Mouse (Mus musculus) urinary bladder, postnatal 14 days (tissue): ENCODE results near the gene Bsn.

Source experiments
- DNase-seq: peaks from one replicate; pipeline ENCODE4 v3.0.0; 2021; ENCODE audit warnings: low spot score

Bsn gene

GRCm38 (mm10) chr9:108053665-108054225, 136.4 kb downstream of the Bsn start:
- no peak for DNase-seq

GRCm38 (mm10) chr9:108052885-108053664, 137.1 kb downstream of the Bsn start, which contains the start of gene Amigo3:
Gene Amigo3, plus strand, starts transcription at chr9:108053159.
- DNase-seq, result peak; percentile 98

- no peak for DNase-seq
Measured at GRCm38 (mm10) chr9:108052411-108052810, 137.8 kb downstream of the Bsn start.

GRCm38 (mm10) chr9:108051931-108052220, 138.3 kb downstream of the Bsn start:
- no peak for DNase-seq

GRCm38 (mm10) chr9:108051184-108051930, 138.8 kb downstream of the Bsn start:
- no peak for DNase-seq

GRCm38 (mm10) chr9:108049561-108050251, 140.5 kb downstream of the Bsn start:
- no peak for DNase-seq

GRCm38 (mm10) chr9:108049016-108049455, 141.1 kb downstream of the Bsn start, which contains the start of gene Gmppb:
Gene Gmppb, plus strand, starts transcription at chr9:108049242.
- peak; percentile 97 for DNase-seq

GRCm38 (mm10) chr9:108048566-108048955, 141.6 kb downstream of the Bsn start:
- DNase-seq, result no peak

- DNase-seq, result no peak
Measured at GRCm38 (mm10) chr9:108047601-108048565, 142.3 kb downstream of the Bsn start.

GRCm38 (mm10) chr9:108046582-108046981, 143.6 kb downstream of the Bsn start:
- DNase-seq, result no peak
